Mouse (Mus musculus): ENCODE results near the gene Myg1. TPM values are rescaled to one million over a fixed set of nuclear protein-coding genes. Genes with fewer than 3 reads are reported as not detected.
A peak's percentile ranks its signal among the peaks of the same experiment; 100 is the strongest.
"Not testable (repeated sequence)": the region's sequence is repeated elsewhere in the genome, so short reads cannot be mapped to it uniquely, and the experiment has no call there.

The Myg1 gene
- total and polyA plus RNA-seq, 3 experiments = 105 to 132 (median 121) TPM

GRCm38 (mm10) chr15:102335925-102336324 is 4.4 kb downstream of the Myg1 start:
- H3K4me1 ChIP-seq (ENCODE audit: control insufficient read depth in 1 of 2, insufficient read depth in 2 of 2) = peaks cover 10 to 22% of the 10 kb centered on the region in 2 experiments
- H3K27me3 ChIP-seq (replicated peaks); H3K4me2 ChIP-seq (ENCODE audit: insufficient read depth, low read depth, poor library complexity, severe bottlenecking); H3K4me3 ChIP-seq (replicated peaks in 1 of 3; ENCODE audit: low read depth in 2 of 3, low read length in 2 of 3, poor library complexity in 1 of 3); H3K27ac ChIP-seq (ENCODE audit: insufficient read depth, low read depth); H3K9me3 ChIP-seq (replicated peaks; ENCODE audit: low read length); DNase-seq (ENCODE audit: extremely low read depth); dilution Hi-C loops (cut with MboI; ENCODE audit: extremely low pct_ligation_motif_present, extremely low pct_unique_long_range_greater_than_20kb, low sequenced_read_pairs); in situ Hi-C loops (cut with MboI; ENCODE audit: low pct_ligation_motif_present, low pct_unique_long_range_greater_than_20kb, low sequenced_read_pairs); H3K9ac ChIP-seq (ENCODE audit: insufficient read depth, low read depth): not testable (repeated sequence)
- H3K36me3 ChIP-seq (replicated peaks in 1 of 2; ENCODE audit: control insufficient read depth in 1 of 2, insufficient read depth in 1 of 2, low read length in 1 of 2) = peaks cover 72 to 86% of the 10 kb centered on the region in 2 experiments
- peaks cover 21% of the 10 kb centered on the region for H3K79me2 ChIP-seq (replicated peaks; ENCODE audit: control insufficient read depth, extremely low read depth, insufficient read depth, poor library complexity, severe bottlenecking)
- peak; percentile 35 to 60; a peak in 3 of 4 replicates for TF ChIP-seq CTCF (conservative IDR thresholded peaks at IDR 0.05 in 1 of 2, IDR thresholded peaks at IDR 0.05 in 1 of 2; ENCODE audit: low read depth in 2 of 2, low read length in 2 of 2)
- peak; percentile 40 for TF ChIP-seq RAD21 (IDR thresholded peaks at IDR 0.05; ENCODE audit: low read depth, low read length)
- TF ChIP-seq SMC3 (IDR thresholded peaks at IDR 0.05; ENCODE audit: low read depth, low read length) = peak; percentile 48

GRCm38 (mm10) chr15:102336946-102337345 is 5.4 kb downstream of the Myg1 start:
- TF ChIP-seq TBP (conservative IDR thresholded peaks at IDR 0.05; ENCODE audit: low read depth, low read length) = no peak
- no peak for TF ChIP-seq IRF4 (IDR thresholded peaks at IDR 0.05; ENCODE audit: low read depth, low read length)
- TF ChIP-seq MAZ (IDR thresholded peaks at IDR 0.05; ENCODE audit: low read depth, low read length) = no peak
- no peak for TF ChIP-seq NELFE (IDR thresholded peaks at IDR 0.05; ENCODE audit: low read depth, low read length)
- TF ChIP-seq HCFC1 (IDR thresholded peaks at IDR 0.05; ENCODE audit: low read depth, low read length) = no peak
- no peak overlapping the region for H3K4me2 ChIP-seq (ENCODE audit: insufficient read depth, low read depth, poor library complexity, severe bottlenecking)
- no peak for DNase-seq (ENCODE audit: extremely low read depth)
- in situ Hi-C loops (cut with MboI; ENCODE audit: low pct_ligation_motif_present, low pct_unique_long_range_greater_than_20kb, low sequenced_read_pairs) = no loop called here
- no peaks in the 10 kb centered on the region for H3K9me3 ChIP-seq (replicated peaks; ENCODE audit: low read length)
- dilution Hi-C loops (cut with MboI; ENCODE audit: extremely low pct_ligation_motif_present, extremely low pct_unique_long_range_greater_than_20kb, low sequenced_read_pairs) = no loop called here
- H3K79me2 ChIP-seq (replicated peaks; ENCODE audit: control insufficient read depth, extremely low read depth, insufficient read depth, poor library complexity, severe bottlenecking) = peaks cover 19% of the 10 kb centered on the region
- H3K4me3 ChIP-seq (replicated peaks in 1 of 3; ENCODE audit: low read depth in 2 of 3, low read length in 2 of 3, poor library complexity in 1 of 3) = no peak overlapping the region
- no peaks in the 10 kb centered on the region for H3K27me3 ChIP-seq (replicated peaks)
- no peak overlapping the region for H3K9ac ChIP-seq (ENCODE audit: insufficient read depth, low read depth)
- peaks cover 10 to 16% of the 10 kb centered on the region in 2 experiments for H3K4me1 ChIP-seq (ENCODE audit: control insufficient read depth in 1 of 2, insufficient read depth in 2 of 2)
- H3K36me3 ChIP-seq (replicated peaks in 1 of 2; ENCODE audit: control insufficient read depth in 1 of 2, insufficient read depth in 1 of 2, low read length in 1 of 2) = peaks cover 72 to 88% of the 10 kb centered on the region in 2 experiments
- no peak overlapping the region for H3K27ac ChIP-seq (ENCODE audit: insufficient read depth, low read depth)

GRCm38 (mm10) chr15:102339612-102340011 is 8.1 kb downstream of the Myg1 start:
- Histone ChIP-seq H3K79me2 (replicated peaks; ENCODE audit: control insufficient read depth, extremely low read depth, insufficient read depth, poor library complexity, severe bottlenecking) (no peaks in the 10 kb centered on the region), H3K9me3 (replicated peaks; ENCODE audit: low read length) (no peaks in the 10 kb centered on the region), H3K27ac (ENCODE audit: insufficient read depth, low read depth) (no peak overlapping the region), H3K27me3 (replicated peaks) (no peaks in the 10 kb centered on the region), H3K36me3 (replicated peaks in 1 of 2; ENCODE audit: control insufficient read depth in 1 of 2, insufficient read depth in 1 of 2, low read length in 1 of 2) (peaks cover 61 to 89% of the 10 kb centered on the region in 2 experiments), H3K9ac (ENCODE audit: insufficient read depth, low read depth) (no peak overlapping the region), H3K4me2 (ENCODE audit: insufficient read depth, low read depth, poor library complexity, severe bottlenecking) (no peak overlapping the region), H3K4me3 (replicated peaks in 1 of 3; ENCODE audit: low read depth in 2 of 3, low read length in 2 of 3, poor library complexity in 1 of 3) (no peak overlapping the region), H3K4me1 (ENCODE audit: control insufficient read depth in 1 of 2, insufficient read depth in 2 of 2) (no peaks in the 10 kb centered on the region)
- DNase-seq (ENCODE audit: extremely low read depth) = no peak
- dilution Hi-C loops (cut with MboI; ENCODE audit: extremely low pct_ligation_motif_present, extremely low pct_unique_long_range_greater_than_20kb, low sequenced_read_pairs) (no loop called here), in situ Hi-C loops (cut with MboI; ENCODE audit: low pct_ligation_motif_present, low pct_unique_long_range_greater_than_20kb, low sequenced_read_pairs) (no loop called here)
- TF ChIP-seq POLR2AphosphoS2 (IDR thresholded peaks at IDR 0.05; ENCODE audit: low read depth, low read length) = no peak
- TF ChIP-seq HCFC1 (IDR thresholded peaks at IDR 0.05; ENCODE audit: low read depth, low read length) = no peak
- TF ChIP-seq SIN3A (IDR thresholded peaks at IDR 0.05; ENCODE audit: low read length) = no peak
- no peak for TF ChIP-seq UBTF (IDR thresholded peaks at IDR 0.05; ENCODE audit: low read depth, low read length)
- no peak for TF ChIP-seq EP300 (IDR thresholded peaks at IDR 0.05; ENCODE audit: low read length)
- no peak for TF ChIP-seq RAD21 (IDR thresholded peaks at IDR 0.05; ENCODE audit: low read depth, low read length)
- TF ChIP-seq GABPA (IDR thresholded peaks at IDR 0.05; ENCODE audit: insufficient replicate concordance, low read depth, low read length) = no peak
- TF ChIP-seq ZNF384 (IDR thresholded peaks at IDR 0.05; ENCODE audit: low read depth, low read length) = no peak
- TF ChIP-seq ETS1 (conservative IDR thresholded peaks at IDR 0.05; ENCODE audit: low read depth, low read length) = no peak
- TF ChIP-seq ZC3H11A (IDR thresholded peaks at IDR 0.05; ENCODE audit: low read depth, low read length) = no peak
- TF ChIP-seq USF2 (conservative IDR thresholded peaks at IDR 0.05; ENCODE audit: low read depth, low read length) = no peak
- TF ChIP-seq MAX (IDR thresholded peaks at IDR 0.05; ENCODE audit: low read length) = no peak
- TF ChIP-seq CHD1 (IDR thresholded peaks at IDR 0.05; ENCODE audit: low read depth, low read length) = no peak
- TF ChIP-seq POLR2A (IDR thresholded peaks at IDR 0.05; ENCODE audit: low read depth, low read length) = no peak
- no peak for TF ChIP-seq BHLHE40 (IDR thresholded peaks at IDR 0.05; ENCODE audit: low read depth, low read length)
- TF ChIP-seq MAFK (IDR thresholded peaks at IDR 0.05; ENCODE audit: insufficient replicate concordance, low read length) = no peak
- TF ChIP-seq CHD2 (IDR thresholded peaks at IDR 0.05; ENCODE audit: low read length) = no peak
- no peak for TF ChIP-seq ZKSCAN1 (IDR thresholded peaks at IDR 0.05; ENCODE audit: borderline replicate concordance, low read depth, low read length)
- TF ChIP-seq TBP (conservative IDR thresholded peaks at IDR 0.05; ENCODE audit: low read depth, low read length) = no peak
